Mouse (Mus musculus) liver, postnatal 0 days (tissue): Measurements from ENCODE around the gene Moxd1.

Experiments used
- CTCF ChIP-seq: sonication (generic); IDR thresholded peaks from 2 replicates; pipeline ENCODE4 v1.5.1; 2016; ENCODE audit warnings: antibody characterized with exemption, low read depth
- EP300 ChIP-seq: IDR thresholded peaks from 2 replicates; pipeline ENCODE4 v1.6.1; 2016; ENCODE audit warnings: antibody characterized with exemption, low read depth, mild to moderate bottlenecking

DNA sequence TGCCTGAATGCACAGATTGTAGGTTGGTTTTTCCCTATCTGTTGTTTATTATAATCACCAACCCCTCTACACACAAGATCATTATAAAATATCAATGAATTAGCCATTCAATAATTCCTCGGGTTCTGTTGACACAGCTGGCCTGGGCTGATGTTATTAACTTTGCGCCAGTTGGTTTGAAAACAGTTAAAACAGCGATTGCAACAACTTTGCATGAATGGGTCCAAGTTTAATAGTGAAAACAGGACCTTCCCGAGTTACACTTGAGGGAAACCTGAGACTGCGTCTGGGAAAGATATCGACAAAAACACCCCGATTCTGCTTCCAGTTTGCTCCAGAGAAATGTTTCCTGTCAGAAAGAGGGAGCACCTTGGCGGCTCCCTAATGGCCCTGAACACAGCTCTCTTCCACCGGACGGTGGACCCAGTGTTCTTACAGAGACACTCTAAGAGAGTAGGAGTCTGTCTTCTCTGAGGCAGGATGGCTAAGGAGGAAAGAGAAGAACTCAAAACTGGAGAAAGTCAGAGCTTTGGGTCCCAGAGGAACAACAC lies 116.4 kb downstream of the Moxd1 start:
- no peak for TF ChIP-seq CTCF
- no peak for TF ChIP-seq EP300
